Mouse (Mus musculus) neural tube, embryonic 14.5 days (tissue): ENCODE results near the gene Ccdc87. TPM values are rescaled to one million over a fixed set of nuclear protein-coding genes. Genes with fewer than 3 reads are reported as not detected.

Experiments
- ATAC-seq: fragments of 200-750 bp; cut with Nextera tagmentation; 2 replicates; pipeline ENCODE4 v1.8.0; 2017; ENCODE audit warnings: low read depth, mild to moderate bottlenecking, moderate TSS enrichment, moderate library complexity
- H3K27ac ChIP-seq: fragments of 300-500 bp; sonication (generic); 2 replicates; pipeline ENCODE4 v1.5.1; 2014; ENCODE audit warnings: low read depth, mild to moderate bottlenecking, control low read depth, low read length, moderate library complexity, mixed read lengths
- H3K27me3 ChIP-seq: fragments of 300-500 bp; sonication (generic); 2 replicates; pipeline ENCODE4 v1.6.1; 2014; ENCODE audit warnings: low read length; ENCODE audit not compliant: control insufficient read depth, insufficient read depth
- H3K36me3 ChIP-seq: fragments of 300-500 bp; sonication (generic); 2 replicates; pipeline ENCODE4 v1.6.1; 2014; ENCODE audit warnings: low read length, mixed read lengths; ENCODE audit not compliant: control insufficient read depth, insufficient read depth
- H3K4me1 ChIP-seq: fragments of 300-500 bp; sonication (generic); 2 replicates; pipeline ENCODE4 v1.6.1; 2014; ENCODE audit warnings: low read length; ENCODE audit not compliant: control insufficient read depth, insufficient read depth
- H3K4me2 ChIP-seq: fragments of 300-500 bp; sonication (generic); 2 replicates; pipeline ENCODE4 v1.6.1; 2014; ENCODE audit warnings: mild to moderate bottlenecking, low read depth, low read length, control low read depth
- H3K4me3 ChIP-seq: fragments of 300-500 bp; sonication (generic); 2 replicates; pipeline ENCODE4 v1.5.1; 2014; ENCODE audit warnings: low read depth, low read length, control low read depth, mixed read lengths
- H3K9ac ChIP-seq: fragments of 300-500 bp; sonication (generic); replicated peaks from 2 replicates; pipeline ENCODE4 v1.6.1; 2014; ENCODE audit warnings: low read depth, mild to moderate bottlenecking, control low read depth, low read length, mixed read lengths
- H3K9me3 ChIP-seq: fragments of 300-500 bp; sonication (generic); 2 replicates; pipeline ENCODE4 v1.6.1; 2016; ENCODE audit warnings: low read length; ENCODE audit not compliant: control insufficient read depth
- WGBS: fragments of 180-500 bp; shearing (Covaris S2); extraction: QIAGEN DNeasy Blood & Tissue Kit; methylation state at CpG from one replicate; pipeline ENCODE4 v1.1.7; 2014; 5-methylcytosine and 5-hydroxymethylcytosine counted together
- polyA plus RNA-seq: library from polyadenylated mRNA; unstranded; fragments of >200 nt; fragmentation: Nextera tagmentation; extraction: Ambion mirVana; gene quantifications from 2 replicates; pipeline ENCODE4 v1.2.1, GENCODE M21; 2014

Ccdc87 gene
- polyA plus RNA-seq, 1 experiment from 2014 or later, result 0.58 TPM

DNA sequence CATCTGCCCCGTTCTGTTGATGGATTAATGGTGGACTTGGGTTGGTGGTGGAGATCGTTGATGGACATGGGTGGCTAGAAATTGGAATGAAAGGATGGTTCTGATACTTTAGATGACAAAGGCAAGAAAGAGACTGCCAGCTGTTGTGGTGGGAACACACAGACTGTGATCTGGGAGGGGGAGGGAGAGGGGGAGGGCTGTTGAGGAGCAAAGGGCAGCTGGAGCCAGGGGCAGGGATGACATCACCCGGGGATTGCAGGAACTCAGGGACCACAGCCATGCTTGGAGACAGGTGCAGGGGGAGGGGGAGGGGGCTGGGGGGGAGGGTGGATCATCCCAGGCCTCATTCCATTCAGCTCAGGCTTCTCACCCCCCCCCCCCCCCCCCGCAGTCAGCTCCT, 37.1 kb downstream of the Ccdc87 start:
- peaks cover 11% of the 10 kb centered on the region; the same call in 1 of the 2 replicates for H3K4me1 ChIP-seq

DNA sequence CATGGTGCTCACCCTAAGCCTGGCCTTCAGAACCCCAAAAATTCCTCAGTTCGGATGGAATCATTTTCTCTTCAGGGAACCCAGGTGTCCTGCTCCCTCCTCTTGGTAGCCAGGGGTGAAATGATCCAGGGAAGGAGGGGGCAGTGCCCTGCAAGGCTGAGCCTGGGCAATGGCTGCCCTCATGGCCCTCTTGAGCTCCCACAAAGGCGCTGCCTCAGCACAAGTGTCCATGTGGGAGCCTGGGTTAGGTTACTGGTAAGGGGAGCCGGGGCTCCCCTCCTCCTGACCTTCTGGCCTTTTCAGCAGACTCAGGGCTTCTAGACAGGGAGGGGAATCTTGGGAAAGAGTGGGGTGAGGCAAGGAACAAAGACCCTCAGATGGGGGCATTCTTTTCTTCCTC, 37.6 kb downstream of the Ccdc87 start:
- no peaks in the 10 kb centered on the region for H3K27me3 ChIP-seq
- no peaks in the 10 kb centered on the region for H3K9me3 ChIP-seq
- H3K27ac ChIP-seq, result no peak overlapping the region
- no peak overlapping the region for H3K4me2 ChIP-seq
- ATAC-seq, result no peak
- no peak overlapping the region for H3K4me3 ChIP-seq
- WGBS, result 75% methylated on average over 3 of the region's 3 CpGs
- H3K36me3 ChIP-seq, result no peaks in the 10 kb centered on the region
- peaks cover 11% of the 10 kb centered on the region; the same call in 1 of the 2 replicates for H3K4me1 ChIP-seq
- H3K9ac ChIP-seq, result no peak overlapping the region

More for the DNA sequence above, 37.1 kb downstream of the Ccdc87 start:
- Histone ChIP-seq H3K4me2 (no peak overlapping the region), H3K36me3 (no peaks in the 10 kb centered on the region), H3K9ac (no peak overlapping the region), H3K27me3 (no peaks in the 10 kb centered on the region), H3K4me3 (no peak overlapping the region), H3K27ac (no peak overlapping the region), H3K9me3 (no peaks in the 10 kb centered on the region)
- 62% methylated on average over 3 of the region's 4 CpGs for WGBS
- no peak for ATAC-seq

- peak within 1 kb of the TSS; percentile 49 for H3K27ac ChIP-seq
- 3% methylated on average over 17 of the region's 17 CpGs for WGBS
- peak within 1 kb of the TSS; percentile 67 for H3K9ac ChIP-seq
- H3K27me3 ChIP-seq, result no peaks in the 10 kb centered on the region
- H3K4me1 ChIP-seq, result peaks cover 11% of the 10 kb centered on the region; the same call in 1 of the 2 replicates
- no peak for ATAC-seq
- peak within 1 kb of the TSS; percentile 54 for H3K4me3 ChIP-seq
- H3K9me3 ChIP-seq, result no peaks in the 10 kb centered on the region
- peak within 1 kb of the TSS; percentile 86 for H3K4me2 ChIP-seq
- no peaks in the 10 kb centered on the region for H3K36me3 ChIP-seq
Observed at GRCm38 (mm10) chr19:4877785-4878184, 38.6 kb downstream of the Ccdc87 start, which contains the start of gene Actn3. Gene Actn3 (minus strand): TSS chr19:4877909.

- H3K4me3 ChIP-seq, result peak within 1 kb of the TSS; percentile 54
- peak within 1 kb of the TSS; percentile 86 for H3K4me2 ChIP-seq
- H3K9me3 ChIP-seq, result no peaks in the 10 kb centered on the region
- peak within 1 kb of the TSS; percentile 49 for H3K27ac ChIP-seq
- no peaks in the 10 kb centered on the region for H3K27me3 ChIP-seq
- peak within 1 kb of the TSS; percentile 67 for H3K9ac ChIP-seq
- peak; percentile 98 for ATAC-seq
- WGBS, result 2% methylated on average over 52 of the region's 52 CpGs
- H3K4me1 ChIP-seq, result peaks cover 11% of the 10 kb centered on the region; the same call in 1 of the 2 replicates
- no peaks in the 10 kb centered on the region for H3K36me3 ChIP-seq
Observed at GRCm38 (mm10) chr19:4878405-4879323, 39.5 kb downstream of the Ccdc87 start, which contains the start of gene Zdhhc24. Gene Zdhhc24 (plus strand): TSS chr19:4878668.

GRCm38 (mm10) chr19:4879324-4879703, 40.1 kb downstream of the Ccdc87 start:
- Histone ChIP-seq H3K27me3 (no peaks in the 10 kb centered on the region), H3K36me3 (no peaks in the 10 kb centered on the region), H3K9ac (peak overlapping the region; percentile 67), H3K4me1 (peaks cover 11% of the 10 kb centered on the region; the same call in 1 of the 2 replicates), H3K4me3 (peak overlapping the region; percentile 54), H3K27ac (no peak overlapping the region; the same call in 1 of the 2 replicates), H3K4me2 (peak overlapping the region; percentile 86), H3K9me3 (no peaks in the 10 kb centered on the region)
- 74% methylated on average over 10 of the region's 10 CpGs for WGBS
- ATAC-seq, result no peak

- Histone ChIP-seq H3K27ac (no peak overlapping the region), H3K36me3 (peaks cover 3% of the 10 kb centered on the region; the same call in 1 of the 2 replicates), H3K4me1 (peaks cover 6% of the 10 kb centered on the region; the same call in 1 of the 2 replicates), H3K4me2 (no peak overlapping the region), H3K27me3 (no peaks in the 10 kb centered on the region), H3K9me3 (no peaks in the 10 kb centered on the region), H3K4me3 (no peak overlapping the region), H3K9ac (no peak overlapping the region)
- no peak for ATAC-seq
- WGBS, result 97% methylated on average over 4 of the region's 4 CpGs
Observed at GRCm38 (mm10) chr19:4883961-4884360, 44.8 kb downstream of the Ccdc87 start.

- no peak overlapping the region for H3K9ac ChIP-seq
- H3K27me3 ChIP-seq, result no peaks in the 10 kb centered on the region
- no peak for ATAC-seq
- no peak overlapping the region for H3K27ac ChIP-seq
- H3K4me3 ChIP-seq, result no peak overlapping the region
- peaks cover 35% of the 10 kb centered on the region for H3K36me3 ChIP-seq
- no peaks in the 10 kb centered on the region for H3K4me1 ChIP-seq
- WGBS, result 87% methylated on average over 10 of the region's 10 CpGs
- no peak overlapping the region for H3K4me2 ChIP-seq
- no peaks in the 10 kb centered on the region for H3K9me3 ChIP-seq
Observed at GRCm38 (mm10) chr19:4889791-4890190, 50.6 kb downstream of the Ccdc87 start.

GRCm38 (mm10) chr19:4891798-4892197, 52.6 kb downstream of the Ccdc87 start:
- no peak overlapping the region for H3K4me3 ChIP-seq
- 92% methylated on average over 3 of the region's 3 CpGs for WGBS
- no peaks in the 10 kb centered on the region for H3K4me1 ChIP-seq
- H3K36me3 ChIP-seq, result peaks cover 35% of the 10 kb centered on the region
- H3K27me3 ChIP-seq, result no peaks in the 10 kb centered on the region
- H3K9me3 ChIP-seq, result no peaks in the 10 kb centered on the region
- H3K27ac ChIP-seq, result no peak overlapping the region
- no peak overlapping the region for H3K4me2 ChIP-seq
- no peak for ATAC-seq
- no peak overlapping the region for H3K9ac ChIP-seq
